Mouse (Mus musculus): Measurements from ENCODE around the gene Sccpdh. TPM values are rescaled to one million over a fixed set of nuclear protein-coding genes. Genes with fewer than 3 reads are reported as not detected.
"Not testable (repeated sequence)": the region's sequence is repeated elsewhere in the genome, so short reads cannot be mapped to it uniquely, and the experiment has no call there.

Gene Sccpdh
- polyA plus RNA-seq, 1 experiment, result 3.0 TPM

DNA sequence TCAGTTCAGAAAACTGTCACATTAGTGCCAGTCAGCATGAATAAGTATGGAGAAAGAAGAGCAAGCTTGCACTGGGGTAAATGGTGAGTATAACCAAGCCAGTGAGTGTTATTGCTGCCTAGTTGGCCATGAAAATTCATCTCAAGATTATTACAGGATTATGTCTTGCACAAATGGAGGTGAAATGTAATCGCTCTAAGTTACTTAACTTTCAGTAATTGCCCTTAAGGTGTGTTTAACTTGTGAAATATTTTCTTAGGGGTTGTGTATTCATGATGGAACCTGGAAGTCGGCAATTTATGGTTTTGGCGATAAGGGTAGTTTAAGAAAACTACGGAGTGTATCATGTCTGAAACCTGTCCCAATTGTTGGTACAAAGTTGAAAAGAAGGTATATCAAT is 11.3 kb downstream of the Sccpdh start:
- H3K4me1 ChIP-seq (replicated peaks; ENCODE audit: control insufficient read depth, insufficient read depth, low read length), result no peaks in the 10 kb centered on the region
- H3K4me3 ChIP-seq (ENCODE audit: control insufficient read depth, insufficient read depth, low read length), result no peak overlapping the region
- no peak overlapping the region for H3K27ac ChIP-seq (ENCODE audit: control insufficient read depth, insufficient read depth, low read length)
- no peaks in the 10 kb centered on the region for H3K36me3 ChIP-seq (ENCODE audit: control insufficient read depth, insufficient read depth, low read length)
- 97% methylated on average over 4 of the region's 4 CpGs for WGBS
- TF ChIP-seq CTCF (IDR thresholded peaks at IDR 0.05; ENCODE audit: borderline replicate concordance, control insufficient read depth, extremely low read depth, insufficient read depth, low read length, poor library complexity) (no peak), POLR2A (IDR thresholded peaks at IDR 0.05; ENCODE audit: control insufficient read depth, extremely low read depth, insufficient read depth, low read length, poor library complexity) (no peak)
- H3K27me3 ChIP-seq (ENCODE audit: control insufficient read depth, insufficient read depth, low read length), result no peaks in the 10 kb centered on the region
- no peak for DNase-seq

DNA sequence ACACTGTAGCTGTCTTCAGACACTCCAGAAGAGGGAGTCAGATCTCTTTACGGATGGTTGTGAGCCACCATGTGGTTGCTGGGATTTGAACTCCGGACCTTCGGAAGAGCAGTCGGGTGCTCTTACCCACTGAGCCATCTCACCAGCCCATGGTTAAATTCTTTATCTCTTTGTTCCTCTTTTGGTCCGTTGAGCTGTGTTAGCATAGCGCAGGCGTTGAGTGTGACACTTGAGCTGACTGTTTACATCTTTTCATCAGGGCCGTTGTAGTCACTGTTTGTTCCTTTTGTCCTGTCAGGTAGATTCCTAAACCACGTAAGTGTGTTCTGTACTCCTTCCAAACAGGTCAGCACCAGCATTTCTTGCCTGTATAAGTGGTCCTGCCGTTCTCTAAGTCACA is 14.7 kb downstream of the Sccpdh start:
- H3K36me3 ChIP-seq (ENCODE audit: control insufficient read depth, insufficient read depth, low read length); H3K4me1 ChIP-seq (replicated peaks; ENCODE audit: control insufficient read depth, insufficient read depth, low read length): not testable (repeated sequence)
- WGBS, result 92% methylated on average over 9 of the region's 10 CpGs

DNA sequence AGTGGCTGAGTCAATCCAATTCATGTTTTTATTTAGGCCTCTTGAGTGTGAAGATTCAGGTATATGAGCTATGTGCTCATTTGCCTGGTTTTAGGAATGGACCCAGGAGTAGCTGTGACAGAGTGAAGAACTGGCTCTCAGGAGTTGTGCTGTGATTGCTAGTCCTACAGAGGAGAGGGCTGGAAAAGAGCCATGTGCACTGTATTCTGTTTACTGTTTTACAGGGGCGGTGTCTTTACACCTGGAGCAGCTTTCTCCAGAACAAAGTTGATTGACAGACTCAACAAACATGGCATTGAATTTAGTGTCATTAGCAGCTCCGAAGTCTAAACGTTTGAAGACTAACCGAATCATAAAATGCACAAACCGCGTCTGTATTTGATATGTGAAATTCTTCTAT is 18.3 kb downstream of the Sccpdh start:
- H3K4me3 ChIP-seq (ENCODE audit: control insufficient read depth, insufficient read depth, low read length), result no peak overlapping the region
- H3K4me1 ChIP-seq (replicated peaks; ENCODE audit: control insufficient read depth, insufficient read depth, low read length), result no peaks in the 10 kb centered on the region
- TF ChIP-seq POLR2A (IDR thresholded peaks at IDR 0.05; ENCODE audit: control insufficient read depth, extremely low read depth, insufficient read depth, low read length, poor library complexity) (no peak), CTCF (IDR thresholded peaks at IDR 0.05; ENCODE audit: borderline replicate concordance, control insufficient read depth, extremely low read depth, insufficient read depth, low read length, poor library complexity) (no peak)
- no peak for DNase-seq
- whole genome bisulfite sequencing, result 96% methylated on average over 6 of the region's 6 CpGs
- H3K27me3 ChIP-seq (ENCODE audit: control insufficient read depth, insufficient read depth, low read length), result no peaks in the 10 kb centered on the region
- H3K27ac ChIP-seq (ENCODE audit: control insufficient read depth, insufficient read depth, low read length), result no peak overlapping the region
- H3K36me3 ChIP-seq (ENCODE audit: control insufficient read depth, insufficient read depth, low read length), result no peaks in the 10 kb centered on the region

More for the DNA sequence above, 14.7 kb downstream of the Sccpdh start:
- not testable (repeated sequence) for H3K4me3 ChIP-seq (ENCODE audit: control insufficient read depth, insufficient read depth, low read length); H3K27me3 ChIP-seq (ENCODE audit: control insufficient read depth, insufficient read depth, low read length); DNase-seq; H3K27ac ChIP-seq (ENCODE audit: control insufficient read depth, insufficient read depth, low read length)

DNA sequence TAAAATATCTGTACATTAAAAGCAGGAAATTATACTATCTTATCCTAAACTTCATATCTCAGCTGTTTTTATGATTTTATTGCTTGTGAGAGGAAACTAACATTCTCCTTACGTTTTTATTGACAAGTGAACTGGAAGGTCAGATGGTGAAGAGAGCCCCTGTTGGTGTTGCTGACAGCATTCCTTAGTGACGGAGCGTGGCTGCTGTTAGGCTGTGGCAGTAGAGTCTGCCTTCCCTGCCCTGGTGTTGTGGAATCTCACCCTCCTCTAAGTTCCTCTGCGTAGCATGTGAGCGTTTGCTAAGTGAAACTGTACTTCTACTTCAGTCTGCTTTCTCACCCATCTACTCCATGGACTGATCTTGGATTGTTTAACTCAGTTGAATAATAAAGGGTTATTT is 18.8 kb downstream of the Sccpdh start:
- H3K27me3 ChIP-seq (ENCODE audit: control insufficient read depth, insufficient read depth, low read length), result no peaks in the 10 kb centered on the region
- no peak overlapping the region for H3K27ac ChIP-seq (ENCODE audit: control insufficient read depth, insufficient read depth, low read length)
- no peaks in the 10 kb centered on the region for H3K4me1 ChIP-seq (replicated peaks; ENCODE audit: control insufficient read depth, insufficient read depth, low read length)
- no peaks in the 10 kb centered on the region for H3K36me3 ChIP-seq (ENCODE audit: control insufficient read depth, insufficient read depth, low read length)
- no peak for DNase-seq
- TF ChIP-seq POLR2A (IDR thresholded peaks at IDR 0.05; ENCODE audit: control insufficient read depth, extremely low read depth, insufficient read depth, low read length, poor library complexity) (no peak), CTCF (IDR thresholded peaks at IDR 0.05; ENCODE audit: borderline replicate concordance, control insufficient read depth, extremely low read depth, insufficient read depth, low read length, poor library complexity) (no peak)
- H3K4me3 ChIP-seq (ENCODE audit: control insufficient read depth, insufficient read depth, low read length), result no peak overlapping the region
- 96% methylated on average over 5 of the region's 5 CpGs for WGBS

DNA sequence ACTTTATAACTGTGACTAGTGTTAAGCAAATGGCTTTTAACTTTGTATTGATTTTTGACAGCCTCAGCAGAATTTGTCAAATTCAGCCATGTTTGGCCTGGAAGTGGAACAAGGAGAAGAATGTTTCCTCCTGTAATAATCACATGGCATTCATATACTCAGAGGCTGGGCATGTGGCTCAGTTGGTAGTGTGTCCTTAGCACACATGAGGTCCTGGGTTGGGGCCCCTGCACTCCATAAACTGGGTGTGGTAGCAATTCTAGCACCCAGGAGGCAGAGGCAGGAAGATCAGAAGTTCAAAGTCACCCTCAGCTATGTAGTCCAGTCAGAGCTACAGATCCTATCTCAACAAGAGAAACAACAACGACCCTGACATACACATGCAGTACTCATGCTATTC is 19.3 kb downstream of the Sccpdh start:
- no peak for TF ChIP-seq CTCF (IDR thresholded peaks at IDR 0.05; ENCODE audit: borderline replicate concordance, control insufficient read depth, extremely low read depth, insufficient read depth, low read length, poor library complexity)
- no peak for TF ChIP-seq POLR2A (IDR thresholded peaks at IDR 0.05; ENCODE audit: control insufficient read depth, extremely low read depth, insufficient read depth, low read length, poor library complexity)
- DNase-seq, result no peak
- Histone ChIP-seq H3K4me1 (replicated peaks; ENCODE audit: control insufficient read depth, insufficient read depth, low read length) (no peaks in the 10 kb centered on the region), H3K4me3 (ENCODE audit: control insufficient read depth, insufficient read depth, low read length) (no peak overlapping the region), H3K36me3 (ENCODE audit: control insufficient read depth, insufficient read depth, low read length) (no peaks in the 10 kb centered on the region), H3K27ac (ENCODE audit: control insufficient read depth, insufficient read depth, low read length) (no peak overlapping the region), H3K27me3 (ENCODE audit: control insufficient read depth, insufficient read depth, low read length) (no peaks in the 10 kb centered on the region)
- WGBS, result 83% methylated on average over 1 of the region's 1 CpGs

DNA sequence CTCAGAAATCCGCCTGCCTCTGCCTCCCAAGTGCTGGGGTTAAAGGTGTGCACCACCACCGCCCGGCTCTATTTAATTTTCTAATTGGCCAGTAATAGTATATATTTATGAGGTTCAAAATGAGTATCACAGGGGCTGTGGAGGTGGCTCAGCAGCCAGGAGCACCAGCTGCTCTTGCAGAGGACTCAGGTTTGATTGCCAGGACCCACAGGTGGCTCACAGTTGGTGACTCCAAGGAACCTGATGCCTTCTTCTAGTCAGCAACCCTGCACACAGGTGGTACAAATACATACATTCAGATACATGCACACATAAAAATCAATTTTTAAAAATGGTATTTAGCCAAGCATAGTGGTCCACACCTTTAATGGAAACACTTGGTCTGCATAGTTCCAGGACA is 20.0 kb downstream of the Sccpdh start:
- TF ChIP-seq POLR2A (IDR thresholded peaks at IDR 0.05; ENCODE audit: control insufficient read depth, extremely low read depth, insufficient read depth, low read length, poor library complexity), result no peak
- TF ChIP-seq CTCF (IDR thresholded peaks at IDR 0.05; ENCODE audit: borderline replicate concordance, control insufficient read depth, extremely low read depth, insufficient read depth, low read length, poor library complexity), result no peak
- Histone ChIP-seq H3K4me1 (replicated peaks; ENCODE audit: control insufficient read depth, insufficient read depth, low read length) (no peaks in the 10 kb centered on the region), H3K36me3 (ENCODE audit: control insufficient read depth, insufficient read depth, low read length) (no peaks in the 10 kb centered on the region), H3K4me3 (ENCODE audit: control insufficient read depth, insufficient read depth, low read length) (no peak overlapping the region), H3K27ac (ENCODE audit: control insufficient read depth, insufficient read depth, low read length) (no peak overlapping the region), H3K27me3 (ENCODE audit: control insufficient read depth, insufficient read depth, low read length) (no peaks in the 10 kb centered on the region)
- no peak for DNase-seq
- 94% methylated on average over 3 of the region's 3 CpGs for WGBS

DNA sequence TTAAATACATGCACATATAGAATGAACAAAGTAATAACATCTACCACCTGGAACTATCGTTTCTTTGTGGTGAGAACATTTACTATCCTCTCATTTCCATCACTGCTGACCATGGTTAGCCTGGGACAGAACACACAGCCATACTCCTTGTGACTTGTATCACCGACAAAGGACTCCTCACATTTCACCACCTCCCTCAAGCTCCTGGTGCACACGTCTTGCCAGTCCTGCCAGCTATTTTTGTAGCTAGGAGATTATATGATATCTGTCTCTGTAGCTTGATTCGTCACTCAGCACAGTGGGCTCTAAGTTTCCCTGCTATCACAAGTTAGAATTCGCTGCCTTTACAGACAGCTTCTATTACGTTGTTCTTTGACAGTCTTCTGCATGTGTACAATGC is 20.4 kb downstream of the Sccpdh start:
- no peak overlapping the region for H3K27ac ChIP-seq (ENCODE audit: control insufficient read depth, insufficient read depth, low read length)
- TF ChIP-seq POLR2A (IDR thresholded peaks at IDR 0.05; ENCODE audit: control insufficient read depth, extremely low read depth, insufficient read depth, low read length, poor library complexity), result no peak
- no peaks in the 10 kb centered on the region for H3K36me3 ChIP-seq (ENCODE audit: control insufficient read depth, insufficient read depth, low read length)
- 92% methylated on average over 6 of the region's 6 CpGs for WGBS
- H3K4me1 ChIP-seq (replicated peaks; ENCODE audit: control insufficient read depth, insufficient read depth, low read length), result no peaks in the 10 kb centered on the region
- no peaks in the 10 kb centered on the region for H3K27me3 ChIP-seq (ENCODE audit: control insufficient read depth, insufficient read depth, low read length)
- no peak for DNase-seq
- H3K4me3 ChIP-seq (ENCODE audit: control insufficient read depth, insufficient read depth, low read length), result no peak overlapping the region
